Mouse (Mus musculus) kidney, adult 18-20 months (tissue): ENCODE measurements around the gene Kndc1.

ENCODE experiments used
- DNase-seq: peaks from one replicate; pipeline ENCODE4 v3.0.0; 2021

Kndc1 gene

DNA sequence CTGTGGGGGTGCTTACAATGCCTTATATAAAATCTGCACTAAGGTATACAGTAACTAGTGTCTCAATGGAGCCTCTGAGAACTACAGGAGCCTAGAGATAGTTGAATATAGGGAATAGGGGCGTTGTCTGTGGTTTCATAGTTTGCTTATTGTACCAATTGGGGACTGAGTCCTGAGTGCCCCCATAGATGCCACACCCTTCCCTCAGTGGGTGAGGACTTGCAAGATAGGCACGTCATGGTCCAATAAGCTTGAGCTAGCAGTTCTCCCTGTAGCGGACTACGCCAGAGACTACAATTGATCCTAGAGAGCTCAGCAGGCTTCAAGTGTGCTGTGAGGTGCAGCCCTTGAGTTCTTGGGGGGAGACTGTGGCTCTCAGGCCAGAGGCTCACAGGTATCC is 61.0 kb downstream of the Kndc1 start:
- no peak for DNase-seq

DNA sequence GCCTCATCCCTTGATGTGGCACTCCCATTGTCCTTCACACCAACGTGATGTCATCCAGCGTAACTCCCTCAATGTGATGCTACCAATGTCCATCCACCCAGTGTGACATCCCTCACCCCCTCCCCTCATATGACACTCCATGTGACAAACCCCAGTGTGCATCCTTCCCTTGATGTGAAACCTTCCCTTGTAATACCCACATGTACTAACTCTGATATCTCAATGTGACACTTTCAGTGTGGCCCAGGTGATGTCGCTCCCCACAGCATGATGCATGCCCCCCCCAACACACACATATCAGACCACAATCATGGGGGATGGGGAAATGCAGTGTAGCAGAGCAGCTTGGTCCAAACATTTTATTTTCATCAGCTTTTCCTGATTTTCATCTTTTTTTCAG is 62.2 kb downstream of the Kndc1 start:
- no peak for DNase-seq

- no peak for DNase-seq
These were observed 62.9 kb downstream of the Kndc1 start for GRCm38 (mm10) chr7:139957437-139957836.

DNA sequence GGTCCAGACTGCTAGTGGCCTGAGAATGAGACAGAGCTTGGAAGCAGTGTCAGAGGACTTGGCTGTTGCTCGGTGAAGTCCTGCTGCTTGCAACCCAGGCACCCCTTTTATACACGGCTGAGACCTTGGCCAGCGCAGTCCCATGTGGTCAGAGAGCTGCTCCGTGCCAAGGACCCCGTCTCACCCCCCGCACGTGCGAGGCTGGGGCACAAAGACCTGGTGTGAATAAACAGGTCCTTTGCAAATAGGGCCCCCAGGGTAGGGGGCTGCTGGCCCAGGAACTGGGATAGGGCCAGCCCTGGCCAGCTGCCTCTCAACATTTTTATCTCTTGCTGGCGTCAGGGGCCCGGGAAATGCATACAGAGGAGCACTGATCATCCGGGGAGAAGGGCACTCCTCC is 63.5 kb downstream of the Kndc1 start:
- no peak for DNase-seq

DNA sequence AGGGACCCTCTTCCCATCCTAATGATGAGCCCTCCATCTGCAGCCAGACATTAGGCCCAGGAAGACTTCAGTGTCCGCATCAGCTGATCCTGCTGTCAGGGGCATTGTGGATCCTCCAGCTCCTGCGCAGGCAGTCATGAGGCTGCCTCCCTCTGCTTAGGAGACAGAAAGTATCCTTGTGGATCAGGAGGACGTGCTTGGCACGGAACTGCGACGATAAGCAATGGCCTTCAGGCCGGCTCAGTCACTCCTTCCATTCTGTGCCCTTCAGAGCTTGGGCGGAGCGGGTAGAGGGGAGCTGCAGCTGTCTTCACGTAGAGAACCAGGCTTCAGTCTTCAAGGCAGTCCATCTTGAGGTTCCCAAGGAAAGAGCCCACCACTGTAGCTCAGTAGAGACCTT is 66.6 kb downstream of the Kndc1 start:
- DNase-seq, result no peak

- DNase-seq, result no peak
These were observed 69.3 kb downstream of the Kndc1 start for GRCm38 (mm10) chr7:139963814-139964213.

DNA sequence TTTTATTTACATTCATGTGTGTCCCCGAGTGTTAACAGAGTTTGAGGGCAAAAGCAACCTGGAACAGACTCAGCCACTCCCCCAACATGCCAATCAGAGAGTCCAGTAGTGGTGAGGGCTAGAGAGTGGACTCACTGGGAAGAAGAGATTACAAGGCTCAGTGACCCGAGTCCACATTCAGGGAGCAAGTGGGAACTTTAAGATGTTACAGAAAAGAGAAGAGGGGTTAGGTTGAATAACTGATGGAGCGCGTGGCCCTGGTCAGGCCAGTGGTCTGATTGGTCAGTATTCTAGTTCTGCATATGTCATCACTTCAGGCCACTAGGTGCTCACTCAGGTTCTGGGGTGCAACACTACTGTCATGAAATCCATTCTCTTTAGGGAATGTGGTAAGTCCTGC is 72.7 kb downstream of the Kndc1 start:
- DNase-seq, result no peak

GRCm38 (mm10) chr7:139968428-139968827 is 73.9 kb downstream of the Kndc1 start:
- DNase-seq, result no peak

- DNase-seq, result peak; percentile 83
These were observed 75.0 kb downstream of the Kndc1 start for GRCm38 (mm10) chr7:139969348-139970130.

DNA sequence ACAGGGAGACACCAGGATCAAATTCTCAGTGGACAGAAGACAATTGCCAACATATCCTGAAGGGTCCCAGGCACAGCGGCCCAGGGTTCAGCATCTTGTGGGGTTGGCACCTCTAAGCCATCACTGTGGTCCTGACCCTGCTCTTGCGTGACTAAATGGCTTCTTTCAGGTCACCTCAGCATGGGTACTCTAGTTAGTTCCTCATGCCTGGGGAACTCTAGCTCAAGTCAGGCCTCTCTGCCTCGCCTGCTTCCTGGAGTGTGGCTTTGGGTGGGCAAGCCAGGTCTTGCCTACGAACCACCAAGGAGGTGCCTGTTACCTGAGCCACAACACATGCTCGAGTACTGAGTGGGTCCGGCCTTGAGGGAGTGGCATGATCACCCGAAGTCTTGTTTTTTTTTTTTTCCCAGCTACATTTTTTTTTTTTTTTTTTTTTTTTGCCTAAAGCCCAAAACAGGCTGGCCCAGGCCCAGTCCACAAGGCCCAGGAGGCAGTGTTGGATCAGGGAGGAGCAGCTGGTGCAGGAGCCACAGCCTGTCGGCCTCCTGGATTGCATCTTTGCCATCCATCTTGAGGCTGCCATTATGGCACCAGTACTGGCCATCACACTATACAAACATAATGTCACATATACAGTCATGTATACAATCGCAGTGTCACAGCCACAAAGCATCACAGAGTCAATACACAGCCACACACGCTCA is 75.9 kb downstream of the Kndc1 start:
- no peak for DNase-seq

- no peak for DNase-seq
These were observed 76.5 kb downstream of the Kndc1 start for GRCm38 (mm10) chr7:139970979-139971378.

- DNase-seq, result no peak
These were observed 76.9 kb downstream of the Kndc1 start for GRCm38 (mm10) chr7:139971436-139971835.

GRCm38 (mm10) chr7:139972923-139973331 is 78.4 kb downstream of the Kndc1 start:
- no peak for DNase-seq

DNA sequence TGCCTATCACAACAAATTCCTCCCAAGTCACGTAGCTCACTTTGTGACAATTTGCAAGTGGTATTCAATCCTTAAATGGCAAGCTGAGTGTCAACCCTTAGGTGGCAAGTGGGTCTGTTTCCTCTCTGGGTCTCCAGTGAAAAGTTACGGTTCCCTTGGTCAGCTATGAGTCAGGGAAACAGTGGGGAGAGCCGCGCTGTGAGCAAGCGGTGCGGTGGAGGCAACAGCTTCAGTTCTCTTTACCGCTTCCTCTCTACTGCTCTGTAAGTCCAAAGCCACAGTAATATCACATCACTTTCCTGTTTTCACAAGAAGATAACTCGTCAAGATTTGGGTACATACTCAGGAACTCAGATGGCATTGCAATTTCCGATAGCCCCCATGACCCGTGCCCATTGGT is 79.8 kb downstream of the Kndc1 start:
- DNase-seq, result no peak

DNA sequence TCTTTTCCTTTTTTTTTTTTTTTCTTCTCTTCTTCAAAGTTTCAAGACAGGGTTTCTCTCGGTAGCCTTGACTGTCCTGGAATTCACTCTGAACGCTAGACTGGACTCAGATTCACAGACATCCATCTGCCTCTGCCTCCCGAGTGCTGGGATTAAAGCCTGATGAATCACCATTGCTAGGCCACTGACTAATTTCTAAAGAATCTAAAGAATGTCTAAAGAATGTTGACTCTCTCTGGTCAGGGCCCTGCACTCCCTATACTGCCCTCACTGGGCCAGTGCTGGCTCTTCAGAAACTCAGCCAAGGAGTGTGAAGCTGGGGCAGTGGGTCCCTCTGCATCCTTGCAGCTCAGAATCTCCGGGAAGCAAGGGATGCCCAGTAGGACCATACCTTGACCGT is 81.0 kb downstream of the Kndc1 start:
- DNase-seq, result no peak

DNA sequence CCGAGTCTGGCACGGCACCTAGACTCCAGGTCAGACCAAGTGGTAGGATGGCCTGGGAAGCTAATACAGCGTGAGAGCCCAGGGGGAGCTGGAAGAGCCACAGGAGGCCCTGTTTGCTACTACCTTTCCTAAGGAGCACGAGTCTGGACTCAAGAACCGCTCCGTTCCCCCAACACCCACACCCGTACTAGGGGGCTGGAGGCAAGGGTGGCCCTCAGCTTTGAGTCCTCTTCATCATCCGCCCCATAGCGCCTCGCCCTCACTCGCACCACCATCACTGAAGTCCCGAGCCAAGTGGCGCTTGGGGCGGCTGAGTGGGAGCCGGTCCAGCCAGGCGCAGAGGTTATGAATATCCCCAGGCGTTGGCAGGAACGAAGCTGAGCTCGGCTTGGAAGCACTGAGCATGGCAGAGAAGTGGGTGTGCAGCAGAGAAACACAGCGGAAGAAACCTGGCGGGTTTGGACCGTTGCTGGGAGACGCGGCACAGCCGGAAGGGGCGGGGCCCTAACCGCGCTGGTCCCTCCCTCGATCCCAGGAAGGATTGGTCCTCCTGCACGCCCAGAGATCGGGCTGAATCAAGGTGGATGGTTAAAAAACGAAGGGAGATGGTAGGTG is 83.9 kb downstream of the Kndc1 start, which contains the start of gene 6430531B16Rik:
Gene 6430531B16Rik, minus strand, starts transcription at position 478 of the 615 bp plus-strand sequence.
- peak; percentile 81 for DNase-seq

DNA sequence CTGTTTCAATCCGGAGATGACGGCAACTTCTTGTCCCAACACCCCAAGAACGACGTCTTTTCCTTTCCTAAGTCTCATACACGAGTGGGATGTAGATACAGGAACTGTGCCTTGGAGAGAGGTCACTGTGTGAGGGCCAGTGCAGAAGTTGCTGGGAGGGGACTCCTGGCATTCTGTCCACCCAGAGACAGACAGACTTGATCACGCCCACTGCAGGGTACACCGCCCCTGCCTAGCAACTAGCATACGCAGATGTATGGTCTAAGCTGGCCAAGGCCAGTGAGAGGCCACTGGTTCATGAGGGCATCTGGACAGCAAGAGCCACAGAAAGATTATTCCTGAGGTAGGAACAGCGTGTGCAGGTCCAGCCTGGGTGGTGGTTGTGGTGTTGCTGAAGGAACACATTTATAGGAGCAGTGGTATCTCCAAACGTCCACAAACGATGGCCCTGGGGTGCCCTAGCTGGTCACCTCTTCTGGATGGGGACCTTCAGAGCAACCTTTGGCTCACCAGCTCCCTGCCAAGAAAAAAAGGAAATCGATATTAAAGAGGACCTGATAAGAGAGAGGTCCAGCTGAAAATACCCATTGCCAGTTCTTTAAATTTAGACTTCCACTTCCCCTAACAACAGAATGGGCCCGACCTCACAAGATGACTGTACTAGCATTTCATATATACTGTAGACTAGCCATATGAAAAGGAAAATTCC is 84.7 kb downstream of the Kndc1 start:
- peak; percentile 6 for DNase-seq

DNA sequence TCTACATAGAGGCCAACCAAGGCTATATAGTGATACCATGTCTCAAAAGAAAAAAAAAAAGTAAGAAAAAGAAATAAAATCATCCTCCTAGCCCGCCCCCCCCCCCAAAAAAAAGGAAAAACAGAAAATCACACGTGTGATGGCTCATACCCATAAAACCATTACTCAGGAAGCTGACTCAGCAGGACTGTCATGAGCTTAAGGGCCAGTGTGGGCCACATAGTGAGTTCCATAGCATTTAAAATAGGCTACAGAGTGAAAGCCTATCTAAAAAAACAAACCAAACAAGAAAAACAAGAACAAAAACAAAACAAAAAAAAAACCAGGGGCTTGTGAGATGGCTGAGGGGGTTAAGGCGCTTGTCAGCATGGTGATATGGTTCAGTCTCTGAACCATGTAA is 86.3 kb downstream of the Kndc1 start:
- DNase-seq, result no peak

GRCm38 (mm10) chr7:139982058-139982457 is 87.6 kb downstream of the Kndc1 start:
- DNase-seq, result no peak

DNA sequence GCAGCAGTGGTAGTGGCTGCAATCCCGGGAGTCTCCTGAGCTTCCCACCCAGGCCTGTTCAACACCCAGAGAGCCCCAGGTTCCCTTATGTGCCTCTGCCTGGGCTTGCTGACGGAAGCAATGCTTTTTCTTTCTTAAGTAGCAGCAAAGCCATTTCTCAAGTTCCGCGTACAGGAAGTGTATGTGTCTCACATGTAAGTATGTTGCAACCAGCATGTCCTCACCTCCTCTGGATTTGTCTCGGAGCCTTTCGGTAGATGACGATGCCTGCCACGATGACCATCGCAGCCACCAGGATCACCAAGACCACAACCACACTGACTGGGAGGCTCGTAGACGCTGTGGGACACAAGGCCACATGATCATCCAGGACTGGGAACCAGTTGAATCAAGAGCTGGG is 90.0 kb downstream of the Kndc1 start:
- no peak for DNase-seq

DNA sequence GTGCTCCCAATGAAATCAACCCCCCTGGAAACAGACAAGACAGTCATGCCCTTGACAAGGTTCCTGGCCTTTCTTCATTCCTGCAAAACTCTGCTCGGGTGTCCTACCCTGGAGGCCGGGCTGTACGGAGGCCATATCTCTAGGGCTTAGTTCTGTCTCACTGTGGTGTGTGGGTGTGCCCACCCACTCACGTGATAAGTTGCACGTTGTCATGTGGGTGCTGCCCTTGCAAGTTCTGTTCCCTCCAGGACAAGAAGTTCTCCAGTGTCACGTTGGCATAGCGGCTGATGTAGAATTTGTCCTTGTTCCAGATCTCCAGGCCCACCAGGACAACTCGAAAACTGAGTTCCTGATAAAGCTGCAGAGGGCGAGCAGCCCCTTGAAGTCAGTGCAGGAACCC is 93.8 kb downstream of the Kndc1 start:
- DNase-seq, result no peak

GRCm38 (mm10) chr7:139990864-139991394 is 96.4 kb downstream of the Kndc1 start:
- no peak for DNase-seq
